Mouse (Mus musculus): Measurements from ENCODE around the gene Pxdn.

Pxdn gene

GRCm38 (mm10) chr12:29953999-29954398, 16.6 kb downstream of the Pxdn start:
- no peak for DNase-seq (ENCODE audit: low spot score)

GRCm38 (mm10) chr12:29954464-29954863, 17.1 kb downstream of the Pxdn start:
- DNase-seq (ENCODE audit: low spot score) = no peak

GRCm38 (mm10) chr12:29956969-29957368, 19.6 kb downstream of the Pxdn start:
- DNase-seq (ENCODE audit: low spot score) = no peak

- no peak for DNase-seq (ENCODE audit: low spot score)
Measured at GRCm38 (mm10) chr12:29958637-29959036, 21.2 kb downstream of the Pxdn start.

GRCm38 (mm10) chr12:29961041-29961440, 23.6 kb downstream of the Pxdn start:
- no peak for DNase-seq (ENCODE audit: low spot score)

GRCm38 (mm10) chr12:29965016-29965415, 27.6 kb downstream of the Pxdn start:
- no peak for DNase-seq (ENCODE audit: low spot score)

GRCm38 (mm10) chr12:29971795-29972464, 34.5 kb downstream of the Pxdn start:
- no peak for DNase-seq (ENCODE audit: low spot score)

- DNase-seq (ENCODE audit: low spot score) = no peak
Measured at GRCm38 (mm10) chr12:29972533-29972932, 35.1 kb downstream of the Pxdn start.

GRCm38 (mm10) chr12:29980076-29980475, 42.7 kb downstream of the Pxdn start:
- DNase-seq (ENCODE audit: low spot score) = no peak

GRCm38 (mm10) chr12:29981722-29982293, 44.4 kb downstream of the Pxdn start:
- no peak for DNase-seq (ENCODE audit: low spot score)

- no peak for DNase-seq (ENCODE audit: low spot score)
Measured at GRCm38 (mm10) chr12:29983190-29983589, 45.8 kb downstream of the Pxdn start.

GRCm38 (mm10) chr12:29985126-29985525, 47.7 kb downstream of the Pxdn start:
- DNase-seq (ENCODE audit: low spot score) = no peak

GRCm38 (mm10) chr12:29986241-29986640, 48.8 kb downstream of the Pxdn start:
- DNase-seq (ENCODE audit: low spot score) = no peak

- no peak for DNase-seq (ENCODE audit: low spot score)
Measured at GRCm38 (mm10) chr12:29998895-29999294, 61.5 kb downstream of the Pxdn start.

- DNase-seq (ENCODE audit: low spot score) = no peak
Measured at GRCm38 (mm10) chr12:30001951-30002350, 64.5 kb downstream of the Pxdn start.

GRCm38 (mm10) chr12:30003680-30004364, 66.4 kb downstream of the Pxdn start:
- DNase-seq (ENCODE audit: low spot score) = no peak

- DNase-seq (ENCODE audit: low spot score) = no peak
Measured at GRCm38 (mm10) chr12:30004365-30004723, 66.9 kb downstream of the Pxdn start.

GRCm38 (mm10) chr12:30006586-30006985, 69.2 kb downstream of the Pxdn start:
- DNase-seq (ENCODE audit: low spot score) = no peak

GRCm38 (mm10) chr12:30008741-30009140, 71.3 kb downstream of the Pxdn start:
- DNase-seq (ENCODE audit: low spot score) = no peak

- DNase-seq (ENCODE audit: low spot score) = no peak
Measured at GRCm38 (mm10) chr12:30015501-30015900, 78.1 kb downstream of the Pxdn start.

GRCm38 (mm10) chr12:30017131-30017530, 79.7 kb downstream of the Pxdn start:
- DNase-seq (ENCODE audit: low spot score) = no peak

- no peak for DNase-seq (ENCODE audit: low spot score)
Measured at GRCm38 (mm10) chr12:30020447-30020846, 83.0 kb downstream of the Pxdn start.

GRCm38 (mm10) chr12:30023491-30023890, 86.1 kb downstream of the Pxdn start:
- DNase-seq (ENCODE audit: low spot score) = no peak

All from urinary bladder, postnatal 10 days (tissue).